Mouse (Mus musculus) cerebellum, adult 2 months (tissue): ENCODE results near the gene Inpp5b. TPM values are rescaled to one million over a fixed set of nuclear protein-coding genes. Genes with fewer than 3 reads are reported as not detected.

Experiments
- DNase-seq, 2 experiments: peaks; one replicate each; pipeline ENCODE4 v3.0.0; 2021
- H3K27ac ChIP-seq: fragments of 200-500 bp; 2 replicates; pipeline ENCODE4 v1.5.1; 2012; ENCODE audit warnings: low read length, control low read depth, inconsistent platforms; ENCODE audit not compliant: insufficient read depth
- H3K27me3 ChIP-seq: fragments of 200-500 bp; 2 replicates; pipeline ENCODE4 v1.6.1; 2012; ENCODE audit warnings: inconsistent platforms, mild to moderate bottlenecking, low read length, moderate library complexity; ENCODE audit not compliant: control insufficient read depth, insufficient read depth
- H3K4me1 ChIP-seq: fragments of 200-500 bp; 2 replicates; pipeline ENCODE4 v1.6.1; 2011; ENCODE audit warnings: low read length; ENCODE audit not compliant: control insufficient read depth, insufficient read depth
- H3K4me3 ChIP-seq: fragments of 200-500 bp; replicated peaks from 2 replicates; pipeline ENCODE3; 2011; ENCODE audit warnings: mild to moderate bottlenecking, low read depth, low read length, control low read depth; ENCODE audit not compliant: insufficient read depth
- CTCF ChIP-seq: fragments of 200-500 bp; IDR thresholded peaks from 2 replicates; pipeline ENCODE4 v1.5.1; 2011; ENCODE audit warnings: low read depth, mild to moderate bottlenecking, control low read depth, low read length, moderate library complexity, borderline replicate concordance; ENCODE audit not compliant: insufficient read depth
- POLR2A ChIP-seq: fragments of 200-500 bp; IDR thresholded peaks from 2 replicates; pipeline ENCODE4 v1.6.1; 2011; ENCODE audit warnings: low read length, control low read depth, borderline replicate concordance; ENCODE audit not compliant: insufficient read depth
- WGBS: fragments of 180-500 bp; shearing (Covaris S2); methylation state at CpG from one replicate; pipeline ENCODE4 v1.1.7; 2018; 5-methylcytosine and 5-hydroxymethylcytosine counted together
- polyA plus RNA-seq: library from polyadenylated mRNA; depleted of rRNA; stranded (reverse); fragments of >200 nt; gene quantifications from 2 replicates; pipeline ENCODE4 v1.2.3, GENCODE M21; 2012; rRNA removed

Inpp5b gene
- polyA plus RNA-seq, 1 experiment: 92.4 TPM

- peak; percentile 32 to 44 for DNase-seq
- no peaks in the 10 kb centered on the region for H3K27me3 ChIP-seq
- 55% methylated on average over 11 of the region's 11 CpGs for WGBS
- peak; percentile 88 for TF ChIP-seq CTCF
- no peak for TF ChIP-seq POLR2A
- no peaks in the 10 kb centered on the region; the same call in none of the 2 replicates for H3K4me1 ChIP-seq
- H3K27ac ChIP-seq: no peak overlapping the region
- H3K4me3 ChIP-seq: no peak overlapping the region
Observed at GRCm38 (mm10) chr4:124843493-124843892, 101.8 kb downstream of the Inpp5b start.

- TF ChIP-seq POLR2A (no peak), CTCF (peak; percentile 83)
- peak; percentile 78 to 87 for DNase-seq
- no peak overlapping the region for H3K27ac ChIP-seq
- H3K27me3 ChIP-seq: no peaks in the 10 kb centered on the region
- H3K4me3 ChIP-seq: no peak overlapping the region
- H3K4me1 ChIP-seq: peaks cover 5% of the 10 kb centered on the region
- 2% methylated on average over 8 of the region's 8 CpGs for WGBS
Observed at GRCm38 (mm10) chr4:124847573-124847972, 105.9 kb downstream of the Inpp5b start.

GRCm38 (mm10) chr4:124849631-124850260 is 108.1 kb downstream of the Inpp5b start:
- Histone ChIP-seq H3K4me1 (peaks cover 5% of the 10 kb centered on the region), H3K27ac (peak overlapping the region; percentile 84), H3K27me3 (no peaks in the 10 kb centered on the region), H3K4me3 (peak overlapping the region; percentile 63)
- no peak for TF ChIP-seq POLR2A
- TF ChIP-seq CTCF: no peak
- WGBS: under 1% methylated on average over 24 of the region's 24 CpGs
- DNase-seq: peak; percentile 59 to 67

- WGBS: 1% methylated on average over 79 of the region's 90 CpGs
- H3K4me3 ChIP-seq: peak within 1 kb of the TSS; percentile 63
- H3K27me3 ChIP-seq: no peaks in the 10 kb centered on the region
- DNase-seq: peak; percentile 94 to 96
- TF ChIP-seq POLR2A (peak; percentile 46; the same call in 1 of the 2 replicates), CTCF (no peak)
- H3K4me1 ChIP-seq: peaks cover 5% of the 10 kb centered on the region
- peak within 1 kb of the TSS; percentile 84 for H3K27ac ChIP-seq
Observed at GRCm38 (mm10) chr4:124850261-124850913, 108.7 kb downstream of the Inpp5b start, which contains the start of gene Yrdc. Gene Yrdc (plus strand): TSS chr4:124850679.

Other genes starting within 250 kb of the Inpp5b start
- gene 3100002H09Rik, start 131.0 kb upstream of the Inpp5b start, polyA plus RNA-seq: not detected in 2 replicates
- 2.3 and 3.3 TPM in 2 replicates for gene Pou3f1, start 85.0 kb upstream of the Inpp5b start, polyA plus RNA-seq
- gene Utp11, start 48.2 kb upstream of the Inpp5b start, polyA plus RNA-seq: 19.2 and 19.4 TPM in 2 replicates
- gene Fhl3, start 41.1 kb upstream of the Inpp5b start, polyA plus RNA-seq: 1.4 and 1.6 TPM in 2 replicates
- 40.5 and 45.2 TPM in 2 replicates for gene Sf3a3, start 27.1 kb upstream of the Inpp5b start, polyA plus RNA-seq
- 14.9 and 17.0 TPM in 2 replicates for gene Mtf1, start 60.3 kb downstream of the Inpp5b start, polyA plus RNA-seq
- 42.1 and 52.5 TPM in 2 replicates for gene Yrdc, start 108.8 kb downstream of the Inpp5b start, polyA plus RNA-seq
- gene 1110065P20Rik, start 109.3 kb downstream of the Inpp5b start, polyA plus RNA-seq: 85.5 and 85.8 TPM in 2 replicates
- gene Maneal, start 120.3 kb downstream of the Inpp5b start, polyA plus RNA-seq: 71.9 and 72.6 TPM in 2 replicates
- gene Epha10, start 139.0 kb downstream of the Inpp5b start, polyA plus RNA-seq: 22.3 and 29.4 TPM in 2 replicates
- gene 9930104L06Rik, start 195.2 kb downstream of the Inpp5b start, polyA plus RNA-seq: 24.0 TPM in 2 replicates
- gene Cdca8, start 197.5 kb downstream of the Inpp5b start, polyA plus RNA-seq: 1.2 TPM in 2 replicates
- 0.72 and 0.93 TPM in 2 replicates for gene Rspo1, start 244.6 kb downstream of the Inpp5b start, polyA plus RNA-seq